ENCODE assay signal across 30 mouse cellular contexts in genomic region chr9:111637641-111638040, GRCm38 (mm10). TPM values are rescaled to one million over a fixed set of nuclear protein-coding genes. Genes with fewer than 3 reads are reported as not detected.
DNase-seq lines count a peak whose midpoint lies in the region; ATAC-seq and TF ChIP-seq lines count a peak whose summit lies in the region.
"Had no signal": no experiment of that assay in that cellular context is flagged by ENCODE, and none has a peak within 500 bp of the region (broad histone marks: within the 10 kb centered on the region; RNA-seq: fewer than 3 reads in every experiment).

No protein-coding gene starts in this region.

- no peaks in the 10 kb centered on the region for H3K9me3 ChIP-seq in midbrain, postnatal 0 days (ENCODE audit: low read length)
- no peaks in the 10 kb centered on the region for H3K9me3 ChIP-seq in midbrain, embryonic 13.5 days
- H3K9me3 ChIP-seq: forebrain, embryonic 13.5 days; heart, embryonic 12.5 days; hindbrain, embryonic 15.5 days; intestine, embryonic 15.5 days; limb, embryonic 12.5 days; lung, embryonic 15.5 days; midbrain, embryonic 10.5 days had no signal

- H3K9ac ChIP-seq in midbrain, postnatal 0 days (replicated peaks; ENCODE audit: low read length, poor library complexity, severe bottlenecking): no peak overlapping the region
- no peak overlapping the region for H3K9ac ChIP-seq in midbrain, embryonic 13.5 days (replicated peaks)
- H3K9ac ChIP-seq: forebrain, embryonic 13.5 days; heart, embryonic 12.5 days; hindbrain, embryonic 15.5 days; intestine, embryonic 15.5 days; limb, embryonic 12.5 days; lung, embryonic 15.5 days had no signal

- no peaks in the 10 kb centered on the region for H3K36me3 ChIP-seq in midbrain, postnatal 0 days (ENCODE audit: insufficient read depth, low read length)
- no peaks in the 10 kb centered on the region for H3K36me3 ChIP-seq in midbrain, embryonic 13.5 days
- H3K36me3 ChIP-seq: G1E; heart, embryonic 12.5 days; hindbrain, embryonic 15.5 days; intestine, embryonic 15.5 days; limb, embryonic 12.5 days; lung, embryonic 15.5 days; midbrain, embryonic 10.5 days had no signal

- peak; percentile 80 to 82 for DNase-seq in cerebellum, postnatal 10 days
- DNase-seq in cerebellum, adult 2 months: no peak
- DNase-seq in heart, adult 11 months: peak; percentile 75
- no peak for DNase-seq in heart, adult 8-10 months (ENCODE audit: low spot score)
- DNase-seq in midbrain, postnatal 0 days (ENCODE audit: low spot score): peak; percentile 42
- DNase-seq in liver: no peak
- DNase-seq: adrenal gland, postnatal 14 days; cerebellum, adult 9-10 months; gastrocnemius, postnatal 25 days; heart, adult 18-20 months; heart, postnatal 4 days; kidney, adult 8-10 months; layer of hippocampus, adult 9-11 months; right cerebral cortex, postnatal 25 days; spleen, adult 18-20 months; thymus, postnatal 14 days had no signal

- H3K27ac ChIP-seq in cerebellum, adult 2 months (ENCODE audit: insufficient read depth, low read length): no peak overlapping the region
- no peak overlapping the region for H3K27ac ChIP-seq in midbrain, postnatal 0 days (ENCODE audit: low read depth, low read length)
- no peak overlapping the region for H3K27ac ChIP-seq in midbrain, embryonic 13.5 days
- H3K27ac ChIP-seq: forebrain, embryonic 13.5 days; hindbrain, embryonic 15.5 days; intestine, embryonic 15.5 days; kidney, postnatal 0 days; limb, embryonic 12.5 days; lung, embryonic 15.5 days; midbrain, embryonic 10.5 days had no signal

- 16% methylated on average over 2 of the region's 2 CpGs for WGBS in cerebellum, adult 2 months
- WGBS in midbrain, postnatal 0 days: 59% methylated on average over 2 of the region's 2 CpGs
- WGBS in midbrain, embryonic 13.5 days: 66% methylated on average over 2 of the region's 2 CpGs

- no peak overlapping the region for H3K4me3 ChIP-seq in cerebellum, adult 2 months (replicated peaks; ENCODE audit: insufficient read depth, low read depth, low read length)
- H3K4me3 ChIP-seq in midbrain, postnatal 0 days (ENCODE audit: low read depth, low read length): no peak overlapping the region
- H3K4me3 ChIP-seq in midbrain, embryonic 13.5 days (replicated peaks): no peak overlapping the region
- H3K4me3 ChIP-seq: forebrain, embryonic 13.5 days; heart, embryonic 12.5 days; hindbrain, embryonic 15.5 days; intestine, embryonic 15.5 days; limb, embryonic 12.5 days; lung, embryonic 15.5 days; midbrain, embryonic 10.5 days had no signal

- no peak for TF ChIP-seq CTCF in cerebellum, adult 2 months (IDR thresholded peaks at IDR 0.05; ENCODE audit: borderline replicate concordance, insufficient read depth, low read depth, low read length)
- no peak for TF ChIP-seq CTCF in midbrain, postnatal 0 days (IDR thresholded peaks at IDR 0.05)

- H3K4me1 ChIP-seq in cerebellum, adult 2 months (ENCODE audit: control insufficient read depth, insufficient read depth, low read length): no peaks in the 10 kb centered on the region
- no peaks in the 10 kb centered on the region for H3K4me1 ChIP-seq in midbrain, postnatal 0 days (ENCODE audit: insufficient read depth, low read length)
- no peaks in the 10 kb centered on the region for H3K4me1 ChIP-seq in midbrain, embryonic 13.5 days (replicated peaks)
- H3K4me1 ChIP-seq: hindbrain, embryonic 15.5 days; intestine, embryonic 15.5 days; limb, embryonic 12.5 days; lung, embryonic 15.5 days; midbrain, embryonic 10.5 days had no signal

- no peak for TF ChIP-seq POLR2A in cerebellum, adult 2 months (IDR thresholded peaks at IDR 0.05; ENCODE audit: borderline replicate concordance, insufficient read depth, low read length)

- ATAC-seq in midbrain, postnatal 0 days (ENCODE audit: low FRiP score): no peak
- ATAC-seq in midbrain, embryonic 13.5 days: no peak
- ATAC-seq: forebrain, embryonic 13.5 days; intestine, embryonic 15.5 days had no signal

- H3K27me3 ChIP-seq in cerebellum, adult 2 months (ENCODE audit: control insufficient read depth, insufficient read depth, low read length): no peaks in the 10 kb centered on the region
- H3K27me3 ChIP-seq in midbrain, postnatal 0 days (ENCODE audit: insufficient read depth, low read length): no peaks in the 10 kb centered on the region
- H3K27me3 ChIP-seq in midbrain, embryonic 13.5 days: no peaks in the 10 kb centered on the region
- H3K27me3 ChIP-seq: CH12.LX; forebrain, embryonic 13.5 days; heart, embryonic 12.5 days; hindbrain, embryonic 15.5 days; intestine, embryonic 15.5 days; limb, embryonic 12.5 days; lung, embryonic 15.5 days had no signal

- no peak overlapping the region for H3K4me2 ChIP-seq in midbrain, postnatal 0 days (ENCODE audit: low read depth, low read length, poor library complexity, severe bottlenecking)
- no peak overlapping the region for H3K4me2 ChIP-seq in midbrain, embryonic 13.5 days (replicated peaks)
- H3K4me2 ChIP-seq: forebrain, embryonic 13.5 days; heart, embryonic 12.5 days; hindbrain, embryonic 15.5 days; intestine, embryonic 15.5 days; limb, embryonic 12.5 days; liver, embryonic 11.5 days; lung, embryonic 15.5 days had no signal

RNA-seq across cellular contexts. Expression of gene Stac, which starts 52.5 kb away (rescaled TPM):
- polyA plus RNA-seq in cerebellum, adult 2 months (2012; rRNA removed): 9.8 and 11.5 TPM in 2 replicates
- under 1 TPM in 3 of 4 experiments, not detected in 1; 0.13 to 0.52 (median 0.22) TPM for total RNA-seq in heart, adult 8-10 months (2022)
- total RNA-seq in midbrain, postnatal 0 days (2014; rRNA removed): 9.8 and 13.8 TPM in 2 replicates
- 9.3 and 10.0 TPM in 2 replicates for polyA plus RNA-seq in midbrain, postnatal 0 days (2015; fragmentation: Nextera tagmentation; extraction: Ambion mirVana)
- 1.7 and 2.6 TPM in 2 replicates for polyA plus RNA-seq in midbrain, embryonic 13.5 days (2015; fragmentation: Nextera tagmentation; extraction: Ambion mirVana)
- total RNA-seq: CH12.LX; megakaryocyte progenitor cell, adult 5-6 weeks; monocyte, adult 5-6 weeks had no signal
- polyA plus RNA-seq: G1E had no signal

Comparison
In these comparisons a context has a peak if more than half of its experiments do, and no peak if none do; other contexts are left out.
1. DNase-seq: peak in cerebellum, postnatal 10 days (2 of 2), heart, adult 11 months (single experiment) and midbrain, postnatal 0 days (single experiment); none in cerebellum, adult 2 months (0 of 2), heart, adult 8-10 months (single experiment) and liver (single experiment).